Mouse (Mus musculus): ENCODE data around the gene Tubgcp2. TPM values are rescaled to one million over a fixed set of nuclear protein-coding genes. Genes with fewer than 3 reads are reported as not detected.

Gene Tubgcp2
- polyA plus RNA-seq, 1 experiment: 38.5 TPM

DNA sequence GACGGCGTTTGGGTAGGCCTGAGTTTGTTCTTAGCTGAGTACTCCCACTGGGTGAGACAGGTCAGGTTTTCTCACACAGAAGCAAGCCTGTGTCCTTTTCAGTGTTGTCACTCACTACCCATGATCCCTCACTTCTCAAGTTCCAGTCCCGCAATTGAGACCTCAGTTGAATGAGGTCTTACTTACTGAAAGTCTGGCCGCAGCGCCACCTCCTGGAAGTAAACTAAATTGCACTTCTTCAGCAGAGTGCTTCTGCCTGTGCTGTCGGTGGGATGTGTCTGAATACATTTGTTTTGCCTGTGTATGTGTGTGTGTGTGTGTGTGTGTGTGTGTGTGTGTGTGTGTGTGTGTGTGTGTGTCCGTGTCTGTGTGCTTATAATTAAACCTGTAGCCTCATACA lies 26.6 kb upstream of the Tubgcp2 start:
- Histone ChIP-seq H3K4me1 (ENCODE audit: control insufficient read depth, insufficient read depth, low read length) (no peaks in the 10 kb centered on the region), H3K27ac (ENCODE audit: insufficient read depth, low read length) (no peak overlapping the region), H3K4me3 (ENCODE audit: insufficient read depth, low read length) (no peak overlapping the region)
- TF ChIP-seq CTCF (IDR thresholded peaks at IDR 0.05; ENCODE audit: borderline replicate concordance, insufficient read depth, low read length) (0 out of 2 replicates have a peak, but pooled peaks have one; percentile 23), POLR2A (IDR thresholded peaks at IDR 0.05; ENCODE audit: low read depth, low read length) (no peak)

DNA sequence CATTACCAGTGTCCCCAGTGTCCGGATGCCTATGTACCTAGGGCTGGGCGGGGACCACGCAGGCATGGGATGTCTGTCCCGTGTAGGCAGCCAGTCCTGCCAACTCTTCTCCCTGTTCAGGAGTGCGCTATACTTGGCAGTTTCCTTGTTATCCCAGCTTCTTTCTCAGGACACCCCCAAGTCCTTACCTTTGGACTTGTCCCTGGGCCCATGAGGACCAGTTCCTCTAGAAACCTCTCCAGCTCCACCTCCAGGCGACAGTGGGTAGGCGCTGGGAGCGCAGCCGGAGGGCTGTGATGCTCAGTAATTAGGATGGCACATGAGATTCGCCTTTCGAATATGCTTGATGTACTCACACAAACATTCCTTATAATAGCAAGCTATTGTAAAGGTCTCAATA lies 25.8 kb upstream of the Tubgcp2 start:
- Histone ChIP-seq H3K4me1 (ENCODE audit: control insufficient read depth, insufficient read depth, low read length) (no peaks in the 10 kb centered on the region), H3K27ac (ENCODE audit: insufficient read depth, low read length) (no peak overlapping the region), H3K4me3 (ENCODE audit: insufficient read depth, low read length) (no peak overlapping the region)
- 0 out of 2 replicates have a peak, but pooled peaks have one; percentile 2 for TF ChIP-seq CTCF (IDR thresholded peaks at IDR 0.05; ENCODE audit: borderline replicate concordance, insufficient read depth, low read length)
- no peak for TF ChIP-seq POLR2A (IDR thresholded peaks at IDR 0.05; ENCODE audit: low read depth, low read length)

DNA sequence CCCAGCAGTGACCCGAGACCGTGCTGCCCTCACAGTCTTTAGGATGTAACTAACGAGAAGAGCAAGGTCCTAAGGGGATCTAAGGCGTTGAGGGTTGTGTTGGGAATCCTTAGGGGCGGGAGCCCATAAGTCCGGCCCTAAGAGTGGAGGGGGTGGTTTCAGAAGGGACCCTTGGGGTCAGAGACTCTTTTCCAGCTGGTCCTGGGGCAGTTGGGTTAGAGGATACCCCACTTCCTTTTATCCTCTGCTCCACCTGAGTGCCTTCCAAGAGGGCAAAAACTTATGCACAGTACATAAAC lies 25.3 kb upstream of the Tubgcp2 start:
- no peak overlapping the region for H3K4me3 ChIP-seq (ENCODE audit: insufficient read depth, low read length)
- TF ChIP-seq CTCF (IDR thresholded peaks at IDR 0.05; ENCODE audit: borderline replicate concordance, insufficient read depth, low read length) (no peak), POLR2A (IDR thresholded peaks at IDR 0.05; ENCODE audit: low read depth, low read length) (no peak)
- no peak overlapping the region for H3K27ac ChIP-seq (ENCODE audit: insufficient read depth, low read length)
- H3K4me1 ChIP-seq (ENCODE audit: control insufficient read depth, insufficient read depth, low read length): no peaks in the 10 kb centered on the region

DNA sequence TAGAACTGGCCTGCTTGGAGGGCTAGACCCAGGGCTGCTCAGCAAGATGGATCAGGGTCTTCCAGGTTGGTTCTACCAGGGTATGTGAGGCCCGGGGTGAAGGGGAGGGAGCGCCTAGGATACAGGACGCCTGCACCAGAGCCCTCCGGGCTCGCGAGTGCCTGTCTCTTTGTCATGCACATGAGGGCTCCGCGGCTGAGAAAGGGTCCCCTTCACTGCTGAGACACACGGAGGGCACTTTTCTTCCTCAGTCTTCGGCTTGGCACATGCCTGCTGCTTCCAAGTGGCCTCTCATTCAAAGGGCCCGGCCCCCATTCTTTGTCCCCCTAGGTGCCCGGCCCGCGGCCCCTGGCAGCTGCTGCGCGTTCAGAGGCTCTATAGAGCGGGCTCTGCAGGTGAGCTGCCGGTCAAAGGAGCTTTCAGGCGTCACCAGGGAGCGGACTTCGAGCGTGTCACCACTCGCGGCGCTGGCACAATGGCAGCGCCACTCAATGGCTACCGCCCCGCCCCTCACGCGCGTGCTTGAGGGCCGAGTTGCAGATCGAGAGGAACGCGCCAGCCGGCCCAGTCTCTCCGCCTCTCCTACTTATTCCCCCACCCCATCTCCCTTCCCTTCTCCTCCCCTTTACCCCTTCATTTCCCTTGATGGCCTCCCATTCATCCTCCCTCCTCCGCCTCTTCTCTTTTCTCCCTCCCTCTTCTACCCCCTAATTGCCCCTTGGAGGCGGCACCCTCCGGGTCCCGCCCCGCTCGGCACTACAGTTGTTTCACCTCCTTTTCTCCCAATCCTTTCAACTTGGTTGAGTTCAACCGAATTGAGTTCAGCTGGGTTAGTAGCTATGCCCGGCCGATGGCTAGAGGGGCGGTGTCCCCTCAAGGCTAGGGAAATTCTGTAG lies 24.7 kb upstream of the Tubgcp2 start:
- Histone ChIP-seq H3K4me3 (ENCODE audit: insufficient read depth, low read length) (peak overlapping the region; percentile 17; the same call in 1 of the 2 replicates), H3K4me1 (ENCODE audit: control insufficient read depth, insufficient read depth, low read length) (no peaks in the 10 kb centered on the region), H3K27ac (ENCODE audit: insufficient read depth, low read length) (no peak overlapping the region)
- no peak for TF ChIP-seq POLR2A (IDR thresholded peaks at IDR 0.05; ENCODE audit: low read depth, low read length)
- TF ChIP-seq CTCF (IDR thresholded peaks at IDR 0.05; ENCODE audit: borderline replicate concordance, insufficient read depth, low read length): no peak

DNA sequence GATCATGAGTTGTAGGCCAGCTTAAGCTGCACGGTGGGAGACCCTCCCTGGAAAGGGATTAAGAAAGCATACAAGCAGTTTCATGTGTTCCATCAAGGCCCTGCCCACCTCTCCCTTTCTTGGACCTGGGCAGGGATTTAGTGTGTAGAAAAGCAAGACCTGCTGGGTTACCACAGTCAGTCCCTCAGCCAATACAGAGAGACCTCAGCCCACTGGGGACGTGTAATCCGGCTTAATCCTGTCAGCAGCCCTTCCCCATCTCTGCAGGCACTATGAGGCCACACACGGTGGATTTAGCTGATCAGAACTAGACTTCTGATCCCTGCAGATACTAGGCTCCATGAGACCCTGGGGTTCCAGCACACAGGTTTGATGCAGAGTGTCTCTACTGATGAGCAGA lies 23.1 kb upstream of the Tubgcp2 start:
- no peak overlapping the region for H3K27ac ChIP-seq (ENCODE audit: insufficient read depth, low read length)

DNA sequence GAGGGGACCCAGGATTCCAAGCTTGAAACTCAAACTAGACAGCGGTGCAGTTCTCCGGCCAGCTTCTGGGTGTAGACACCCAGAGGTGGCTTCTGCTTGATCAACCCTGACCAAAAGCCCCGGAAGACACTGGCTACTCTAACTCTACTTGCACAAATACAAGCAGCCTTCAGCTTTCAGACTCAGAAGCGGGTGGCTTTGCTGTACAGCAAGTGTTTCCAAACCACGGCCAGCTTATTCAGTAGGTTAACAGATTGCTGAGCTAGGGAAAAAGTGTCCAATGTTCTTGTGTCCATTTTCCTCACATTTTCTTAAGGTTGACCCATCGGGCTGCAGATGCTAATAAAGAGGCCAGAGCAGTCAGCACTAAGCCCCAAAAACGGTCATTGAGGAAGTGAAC lies 22.1 kb upstream of the Tubgcp2 start:
- no peaks in the 10 kb centered on the region for H3K4me1 ChIP-seq (ENCODE audit: control insufficient read depth, insufficient read depth, low read length)
- H3K4me3 ChIP-seq (ENCODE audit: insufficient read depth, low read length): peak overlapping the region; percentile 32; the same call in 1 of the 2 replicates
- no peak overlapping the region for H3K27ac ChIP-seq (ENCODE audit: insufficient read depth, low read length)
- TF ChIP-seq CTCF (IDR thresholded peaks at IDR 0.05; ENCODE audit: borderline replicate concordance, insufficient read depth, low read length) (no peak), POLR2A (IDR thresholded peaks at IDR 0.05; ENCODE audit: low read depth, low read length) (no peak)

More for the DNA sequence above, 23.1 kb upstream of the Tubgcp2 start:
- no peaks in the 10 kb centered on the region for H3K4me1 ChIP-seq (ENCODE audit: control insufficient read depth, insufficient read depth, low read length)
- no peak overlapping the region for H3K4me3 ChIP-seq (ENCODE audit: insufficient read depth, low read length)
- no peak for TF ChIP-seq CTCF (IDR thresholded peaks at IDR 0.05; ENCODE audit: borderline replicate concordance, insufficient read depth, low read length)

DNA sequence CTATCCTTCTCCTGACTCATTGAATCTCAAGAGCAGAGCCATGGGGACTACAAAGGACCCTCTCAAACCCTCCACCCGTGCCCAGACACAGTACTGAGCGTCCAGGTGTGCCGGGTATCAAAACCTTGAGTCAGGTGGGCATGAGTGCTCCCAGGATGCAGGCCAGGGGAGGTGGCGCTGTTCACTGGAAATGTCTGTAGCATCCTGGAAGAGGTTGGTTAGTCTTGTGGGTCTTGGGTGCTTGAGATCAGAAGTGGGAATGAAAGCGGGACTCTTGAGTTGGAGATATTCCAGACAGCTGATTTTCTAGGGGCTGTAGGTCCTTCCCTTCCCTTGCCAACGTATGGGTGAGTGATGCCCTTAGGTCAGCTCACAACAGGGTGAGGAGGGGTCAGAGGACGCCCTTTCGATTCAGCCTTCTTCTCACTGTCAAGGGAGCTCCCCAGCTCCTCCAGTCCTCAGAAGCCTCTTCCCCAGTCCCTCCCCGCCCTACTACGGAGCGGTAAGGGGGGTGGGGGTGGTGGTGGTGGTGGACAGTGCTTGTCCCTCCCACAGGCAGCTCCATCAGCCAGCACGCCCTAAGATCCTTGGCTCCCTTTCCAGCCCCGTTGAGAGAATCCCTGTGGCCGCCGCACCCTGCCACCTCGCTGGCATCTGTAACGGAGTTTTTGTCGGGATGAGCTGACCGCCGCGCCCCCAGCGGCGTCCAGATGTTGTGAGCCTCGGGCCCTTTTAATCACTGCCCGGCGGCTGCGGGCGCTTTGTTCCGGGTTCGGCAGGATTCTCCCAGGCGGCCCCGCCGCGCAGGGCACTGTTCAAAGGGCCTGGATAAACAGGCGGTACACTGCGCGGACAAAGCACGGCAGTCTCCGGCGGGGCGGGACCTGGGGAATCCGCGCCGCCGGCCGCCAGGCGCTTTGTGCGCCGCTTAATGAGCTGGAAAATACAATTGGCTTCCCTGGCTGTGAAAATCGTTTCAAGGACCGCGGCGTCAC lies 21.2 kb upstream of the Tubgcp2 start:
- no peak overlapping the region for H3K27ac ChIP-seq (ENCODE audit: insufficient read depth, low read length)
- no peaks in the 10 kb centered on the region for H3K4me1 ChIP-seq (ENCODE audit: control insufficient read depth, insufficient read depth, low read length)
- TF ChIP-seq CTCF (IDR thresholded peaks at IDR 0.05; ENCODE audit: borderline replicate concordance, insufficient read depth, low read length): no peak
- no peak for TF ChIP-seq POLR2A (IDR thresholded peaks at IDR 0.05; ENCODE audit: low read depth, low read length)
- peak overlapping the region; percentile 32 for H3K4me3 ChIP-seq (ENCODE audit: insufficient read depth, low read length)

DNA sequence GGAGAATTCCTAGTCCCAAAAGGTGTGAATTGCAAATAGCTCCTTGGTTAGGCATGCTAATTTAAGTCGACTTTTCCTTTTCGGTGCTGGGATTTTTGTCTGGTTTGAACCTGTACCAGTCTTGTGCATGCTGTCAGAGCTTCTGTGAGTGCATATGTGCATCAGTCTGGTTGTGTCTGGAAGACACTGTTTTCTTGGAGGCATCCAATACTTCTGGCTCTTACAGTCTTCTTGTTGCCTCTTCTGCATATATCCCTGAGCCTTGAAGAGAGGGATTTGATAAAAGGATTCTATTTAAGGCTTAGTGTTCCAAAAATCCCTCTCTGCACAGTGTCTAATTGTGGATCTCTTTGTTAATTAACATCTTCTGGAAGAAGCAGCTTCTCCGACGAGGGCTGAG lies 17.7 kb upstream of the Tubgcp2 start:
- Histone ChIP-seq H3K27ac (ENCODE audit: insufficient read depth, low read length) (no peak overlapping the region), H3K4me3 (ENCODE audit: insufficient read depth, low read length) (no peak overlapping the region), H3K4me1 (ENCODE audit: control insufficient read depth, insufficient read depth, low read length) (no peaks in the 10 kb centered on the region; the same call in 1 of the 2 replicates)
- TF ChIP-seq CTCF (IDR thresholded peaks at IDR 0.05; ENCODE audit: borderline replicate concordance, insufficient read depth, low read length) (no peak), POLR2A (IDR thresholded peaks at IDR 0.05; ENCODE audit: low read depth, low read length) (no peak)

DNA sequence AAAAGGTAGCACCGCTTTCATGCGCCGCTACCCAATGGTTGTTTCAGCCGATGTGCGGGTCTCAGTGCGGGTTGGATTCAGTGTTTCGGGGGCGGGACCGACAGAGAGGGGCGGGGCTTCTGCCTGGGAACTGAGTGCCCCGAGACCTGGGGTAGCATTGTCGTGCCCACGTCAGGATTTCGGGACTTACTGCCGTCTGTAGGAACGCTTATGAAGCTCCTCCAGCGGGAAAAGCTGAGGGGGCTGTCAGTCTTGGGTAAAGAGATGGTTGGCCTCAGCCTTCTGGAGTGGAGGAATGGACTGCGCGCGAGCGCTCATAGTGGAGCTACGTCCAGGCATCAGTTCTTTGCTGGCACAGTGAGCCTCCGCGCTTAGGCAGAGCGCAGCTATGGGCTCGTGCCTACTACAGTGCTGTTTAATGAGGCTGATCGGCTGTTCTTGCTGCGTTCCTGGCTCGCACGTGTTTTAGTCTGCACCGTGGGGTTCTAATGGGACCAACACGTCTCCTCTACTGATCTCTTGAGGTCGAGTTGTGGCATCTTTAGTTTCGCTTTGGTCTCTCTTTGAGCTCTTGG lies 12.7 kb upstream of the Tubgcp2 start:
- H3K4me1 ChIP-seq (ENCODE audit: control insufficient read depth, insufficient read depth, low read length): no peaks in the 10 kb centered on the region; the same call in 1 of the 2 replicates
- TF ChIP-seq POLR2A (IDR thresholded peaks at IDR 0.05; ENCODE audit: low read depth, low read length) (no peak), CTCF (IDR thresholded peaks at IDR 0.05; ENCODE audit: borderline replicate concordance, insufficient read depth, low read length) (no peak)
- peak overlapping the region; percentile 36 for H3K4me3 ChIP-seq (ENCODE audit: insufficient read depth, low read length)
- H3K27ac ChIP-seq (ENCODE audit: insufficient read depth, low read length): no peak overlapping the region
